Mouse (Mus musculus) monocyte, adult 5-6 weeks (primary cell): Measurements from ENCODE around the gene Plin5. TPM values are rescaled to one million over a fixed set of nuclear protein-coding genes. Genes with fewer than 3 reads are reported as not detected.
"Not testable (repeated sequence)": the region's sequence is repeated elsewhere in the genome, so short reads cannot be mapped to it uniquely, and the experiment has no call there.

ENCODE experiments used
- ATAC-seq: fragments of 153-309, 156-312 bp; replicated peaks from 2 replicates; pipeline ENCODE4 v1.8.0; 2017; ENCODE audit warnings: mild to moderate bottlenecking; ENCODE audit not compliant: low TSS enrichment, insufficient number of reproducible peaks, severe bottlenecking, poor library complexity, low FRiP score
- total RNA-seq: library from RNA; stranded (forward); fragments of 200-1000, 200-491, 200-594 nt; gene quantifications from 3 replicates; pipeline ENCODE4 v1.2.3, GENCODE M21; 2017

Gene Plin5
- total RNA-seq, 1 experiment from 2014 or later, result not detected

DNA sequence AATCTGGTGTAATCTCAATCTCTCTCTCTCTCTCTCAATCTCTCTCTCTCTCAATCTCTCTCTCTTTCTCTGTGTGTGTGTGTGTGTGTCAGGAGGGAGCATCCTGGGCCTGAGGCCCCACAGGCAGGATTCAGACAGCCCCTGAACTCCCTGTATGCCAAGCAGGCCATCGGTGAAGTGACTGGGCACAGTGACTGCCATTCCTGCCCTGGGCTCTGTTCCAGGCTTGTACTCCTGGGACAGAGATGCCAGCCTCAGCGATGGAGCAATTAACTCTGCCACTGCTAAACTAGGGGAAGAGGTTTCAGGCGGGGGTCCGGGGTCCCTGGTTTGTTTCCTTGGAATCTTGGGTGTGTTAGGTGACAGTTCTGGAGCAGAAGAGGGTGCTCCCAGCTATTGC is 6.8 kb downstream of the Plin5 start:
- ATAC-seq, result no peak

DNA sequence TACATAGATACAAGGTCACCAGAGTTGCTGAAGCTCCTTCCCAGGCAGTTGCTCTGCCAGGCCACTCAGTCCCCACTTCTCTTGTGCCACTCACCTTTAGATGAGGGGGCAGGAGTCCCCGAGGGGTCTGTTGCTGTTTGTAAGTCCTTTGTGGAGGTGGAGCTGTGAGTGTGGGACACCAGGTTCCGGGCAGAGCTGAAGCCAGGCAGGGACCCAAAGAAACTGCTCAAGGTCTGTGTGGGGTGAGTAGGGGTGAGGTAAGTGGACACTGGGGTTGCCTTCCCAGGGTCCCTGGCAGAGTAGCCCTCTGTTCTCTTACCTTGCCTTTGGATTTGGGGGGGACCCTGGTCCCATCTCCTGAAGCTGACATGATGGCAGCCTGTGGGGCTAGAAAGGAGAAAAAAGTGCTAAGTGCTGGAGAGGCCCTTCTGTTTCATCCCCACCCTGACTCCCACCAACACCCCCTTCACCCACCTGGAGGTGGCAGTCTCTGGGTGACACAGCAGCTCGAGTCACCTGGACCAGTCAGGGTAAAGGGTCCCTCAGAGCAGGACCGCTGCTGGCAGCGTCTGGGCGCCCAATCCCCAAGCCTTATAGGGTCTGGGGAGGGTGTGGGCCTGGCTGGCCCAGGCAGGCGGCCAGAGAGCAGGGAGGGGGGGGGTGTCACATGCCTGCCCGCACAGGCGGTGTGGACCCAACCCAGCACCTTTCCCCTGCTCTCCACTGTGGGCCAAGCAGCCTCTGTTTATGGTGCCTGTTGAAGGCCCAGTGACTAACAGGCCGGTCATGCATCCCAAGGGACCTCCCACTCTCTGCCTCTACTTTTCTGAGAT is 8.0 kb downstream of the Plin5 start, which contains the start of gene Plin4:
Gene Plin4 (minus strand): TSS at position 585 of the 833 bp plus-strand sequence.
- no peak for ATAC-seq

DNA sequence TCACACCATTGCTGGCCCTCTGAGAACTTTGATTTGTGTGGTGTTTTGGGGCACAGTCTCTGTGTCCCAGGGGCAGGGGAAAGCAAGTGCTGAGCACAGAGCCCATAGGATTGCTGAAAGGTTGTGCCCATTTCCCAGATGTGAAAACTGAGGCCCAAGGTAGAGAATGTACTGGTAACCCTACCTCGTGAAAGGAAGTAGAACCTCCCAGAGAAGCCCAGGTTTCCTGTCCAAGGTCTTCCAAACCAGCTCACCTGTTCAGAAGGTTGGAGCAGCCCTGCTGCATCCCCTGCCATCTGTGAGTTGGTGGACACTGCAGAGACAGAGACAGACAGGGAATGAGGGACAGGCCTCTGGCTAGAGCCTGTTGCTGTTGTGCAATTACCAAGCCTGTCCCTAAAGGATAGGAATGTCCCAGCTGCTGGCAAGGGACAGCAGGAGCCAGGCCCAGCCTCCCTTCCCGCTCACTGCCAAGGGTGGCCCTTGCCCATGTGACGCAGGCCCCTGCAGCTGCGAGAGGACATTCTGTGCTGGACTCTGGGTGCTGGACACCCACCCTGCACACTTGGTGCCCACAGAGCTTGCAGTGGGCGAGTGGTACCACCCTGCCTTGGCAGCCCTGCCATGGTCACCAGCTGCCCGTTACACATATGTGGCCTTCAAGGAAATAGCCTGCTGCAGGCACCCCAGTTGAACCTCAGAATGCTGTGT is 8.9 kb downstream of the Plin5 start:
- ATAC-seq, result no peak

DNA sequence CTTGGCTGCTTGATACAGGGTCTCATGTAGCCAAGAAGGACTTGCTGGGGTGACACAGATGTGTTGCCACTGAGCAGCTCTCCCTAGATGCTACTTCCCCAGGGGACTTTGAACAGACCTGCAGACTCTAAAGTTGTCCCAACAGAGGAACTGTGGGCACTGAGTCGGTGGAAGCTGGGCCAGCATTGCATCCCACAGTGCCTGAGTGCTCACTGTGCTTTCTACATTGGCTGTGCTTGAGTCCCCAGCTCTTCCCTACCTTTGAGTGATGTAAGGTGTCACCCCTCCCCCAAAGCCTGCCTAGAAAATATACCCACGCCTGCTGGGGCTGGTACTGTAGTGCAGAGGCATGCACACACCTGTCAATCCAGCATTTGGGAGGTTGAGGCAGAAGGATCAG is 9.7 kb downstream of the Plin5 start:
- ATAC-seq, result no peak

DNA sequence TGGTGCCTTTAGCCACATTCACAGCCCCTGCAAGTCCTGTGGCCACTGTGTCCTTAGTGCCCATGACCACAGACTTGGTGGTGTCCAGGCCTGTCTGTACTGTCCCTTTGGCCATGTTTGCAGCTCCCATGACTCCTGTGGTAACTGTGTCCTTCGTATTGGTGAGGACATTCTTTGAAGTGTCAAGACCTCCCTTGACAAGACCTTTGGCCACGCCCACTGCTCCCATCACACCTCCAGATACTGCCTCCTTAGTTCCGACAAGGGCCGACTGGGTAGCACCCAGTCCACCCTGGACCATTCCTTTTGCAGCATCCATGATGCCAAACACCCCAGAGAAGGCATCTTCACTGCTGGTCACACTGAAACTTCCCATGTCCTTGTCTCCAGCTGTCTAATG is 10.4 kb downstream of the Plin5 start:
- ATAC-seq, result no peak

DNA sequence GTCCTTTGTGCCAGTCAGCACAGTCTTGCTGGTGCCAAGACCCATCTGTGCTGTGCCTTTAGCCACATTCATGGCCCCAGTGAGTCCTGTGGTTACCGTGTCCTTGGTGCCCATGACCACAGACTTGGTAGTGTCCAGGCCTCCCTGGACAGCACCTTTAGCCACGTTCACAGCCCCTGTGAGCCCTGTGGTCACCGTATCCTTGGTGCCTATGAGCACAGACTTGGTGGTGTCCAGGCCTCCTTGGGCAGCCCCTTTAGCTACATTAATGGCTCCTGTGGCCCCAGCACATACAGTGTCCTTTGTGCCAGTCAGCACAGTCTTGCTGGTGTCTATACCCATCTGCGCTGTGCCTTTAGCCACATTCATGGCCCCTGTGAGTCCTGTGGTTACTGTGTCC is 11.0 kb downstream of the Plin5 start:
- ATAC-seq, result not testable (repeated sequence)

DNA sequence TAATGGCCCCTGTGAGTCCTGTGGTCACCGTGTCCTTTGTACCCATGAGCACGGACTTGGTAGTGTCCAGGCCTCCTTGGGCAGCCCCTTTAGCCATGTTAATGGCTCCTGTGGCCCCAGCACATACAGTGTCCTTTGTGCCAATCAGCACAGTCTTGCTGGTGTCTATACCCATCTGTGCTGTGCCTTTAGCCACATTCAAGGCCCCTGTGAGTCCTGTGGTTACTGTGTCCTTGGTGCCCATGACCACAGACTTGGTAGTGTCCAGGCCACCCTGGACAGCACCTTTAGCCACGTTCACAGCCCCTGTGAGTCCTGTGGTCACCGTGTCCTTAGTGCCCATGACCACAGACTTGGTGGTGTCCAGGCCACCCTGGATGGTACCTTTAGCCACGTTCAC is 12.6 kb downstream of the Plin5 start:
- ATAC-seq, result not testable (repeated sequence)

DNA sequence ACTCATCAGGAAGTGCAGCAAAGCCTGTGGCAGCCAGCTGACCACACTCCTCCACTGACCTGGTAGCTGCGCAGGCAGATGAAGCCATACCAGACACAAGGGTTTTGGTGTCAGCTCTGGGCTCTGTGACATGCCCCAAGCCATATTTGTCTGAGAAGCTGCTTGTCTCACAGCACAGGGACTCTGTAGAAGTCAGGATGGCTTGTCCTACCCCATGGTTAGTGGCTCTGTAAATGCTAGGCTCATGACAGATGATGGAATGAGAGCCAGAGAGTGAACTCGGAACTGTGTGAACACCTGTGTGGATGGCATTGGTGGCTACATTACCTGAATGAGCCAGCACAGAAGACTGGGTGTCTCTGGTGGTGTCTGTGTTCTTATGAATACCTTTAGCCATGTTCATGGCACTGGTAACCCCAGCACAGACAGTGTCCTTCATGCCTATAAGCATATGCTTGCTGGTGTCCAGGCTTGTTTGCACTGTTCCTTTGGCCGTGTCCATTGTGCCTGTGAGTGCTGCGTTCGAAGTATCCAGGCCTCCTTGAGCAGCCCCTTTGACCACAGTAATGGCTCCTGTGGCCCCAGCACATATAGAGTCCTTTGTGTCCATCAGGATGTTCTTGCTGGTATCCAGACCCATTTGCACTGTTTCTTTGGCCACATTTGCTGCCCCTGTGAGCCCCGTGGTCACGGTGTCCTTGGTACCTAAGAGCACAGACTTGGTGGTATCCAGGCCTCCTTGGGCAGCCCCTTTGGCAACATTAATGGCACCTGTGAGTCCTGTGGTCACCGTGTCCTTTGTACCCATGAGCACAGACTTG is 13.7 kb downstream of the Plin5 start:
- no peak for ATAC-seq

DNA sequence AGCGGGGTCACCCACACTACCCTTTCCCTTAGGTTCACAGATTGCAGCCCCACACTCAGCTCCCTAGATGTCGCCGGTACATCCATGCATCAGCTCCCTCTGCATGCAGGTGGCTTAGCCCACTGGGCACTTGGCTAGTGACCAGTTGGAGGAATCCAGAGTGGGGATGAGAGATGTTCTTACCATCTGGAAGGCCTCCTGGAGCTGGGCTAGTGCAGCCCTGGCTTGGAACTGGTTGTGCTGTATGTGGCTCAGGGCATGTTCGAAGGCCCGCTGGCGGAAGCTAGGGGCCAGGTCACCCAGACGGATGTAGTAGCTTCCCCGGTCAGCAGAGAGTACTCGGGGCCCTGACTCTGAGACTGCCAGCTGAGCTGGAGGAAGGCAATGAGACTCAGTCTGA is 14.5 kb downstream of the Plin5 start:
- no peak for ATAC-seq

DNA sequence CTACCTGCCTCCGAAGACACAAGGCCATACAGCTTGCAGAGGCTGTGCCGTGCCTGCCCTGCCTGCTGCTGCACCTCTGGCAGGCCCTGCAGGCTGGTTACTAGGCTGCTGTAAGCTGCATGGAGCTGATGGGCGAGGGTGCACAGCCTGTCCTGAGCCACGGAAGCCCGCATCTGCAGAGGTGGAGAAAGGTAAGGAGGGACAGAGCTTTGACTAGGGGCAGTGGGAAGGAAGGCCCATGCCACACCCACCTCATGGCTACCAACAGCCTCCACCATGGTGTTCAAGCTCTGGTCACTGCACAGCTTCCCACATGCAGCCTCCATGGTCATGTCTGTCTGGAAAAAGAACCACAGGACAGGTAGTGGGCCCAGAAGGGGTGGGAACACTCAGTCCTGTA is 15.2 kb downstream of the Plin5 start:
- ATAC-seq, result no peak

DNA sequence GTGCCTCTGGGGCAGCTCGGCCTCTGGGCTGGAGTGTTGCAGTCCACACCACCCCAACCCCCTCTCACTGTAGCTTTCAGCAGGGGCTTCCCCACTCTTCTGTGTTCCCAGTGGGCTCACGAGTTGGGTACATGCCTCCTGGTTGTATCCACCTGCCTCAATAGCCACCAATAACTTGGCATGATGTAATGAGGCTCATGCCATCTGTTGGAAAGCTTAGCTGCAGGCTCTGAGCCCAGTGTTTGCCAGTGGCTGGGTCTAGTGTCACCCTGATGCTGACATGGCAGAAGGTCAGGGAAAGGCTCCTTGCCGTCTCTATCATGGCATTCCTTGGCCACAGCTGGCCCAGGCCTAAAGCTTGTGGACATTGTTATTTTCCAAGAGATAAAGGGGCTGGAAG is 16.6 kb downstream of the Plin5 start:
- no peak for ATAC-seq

DNA sequence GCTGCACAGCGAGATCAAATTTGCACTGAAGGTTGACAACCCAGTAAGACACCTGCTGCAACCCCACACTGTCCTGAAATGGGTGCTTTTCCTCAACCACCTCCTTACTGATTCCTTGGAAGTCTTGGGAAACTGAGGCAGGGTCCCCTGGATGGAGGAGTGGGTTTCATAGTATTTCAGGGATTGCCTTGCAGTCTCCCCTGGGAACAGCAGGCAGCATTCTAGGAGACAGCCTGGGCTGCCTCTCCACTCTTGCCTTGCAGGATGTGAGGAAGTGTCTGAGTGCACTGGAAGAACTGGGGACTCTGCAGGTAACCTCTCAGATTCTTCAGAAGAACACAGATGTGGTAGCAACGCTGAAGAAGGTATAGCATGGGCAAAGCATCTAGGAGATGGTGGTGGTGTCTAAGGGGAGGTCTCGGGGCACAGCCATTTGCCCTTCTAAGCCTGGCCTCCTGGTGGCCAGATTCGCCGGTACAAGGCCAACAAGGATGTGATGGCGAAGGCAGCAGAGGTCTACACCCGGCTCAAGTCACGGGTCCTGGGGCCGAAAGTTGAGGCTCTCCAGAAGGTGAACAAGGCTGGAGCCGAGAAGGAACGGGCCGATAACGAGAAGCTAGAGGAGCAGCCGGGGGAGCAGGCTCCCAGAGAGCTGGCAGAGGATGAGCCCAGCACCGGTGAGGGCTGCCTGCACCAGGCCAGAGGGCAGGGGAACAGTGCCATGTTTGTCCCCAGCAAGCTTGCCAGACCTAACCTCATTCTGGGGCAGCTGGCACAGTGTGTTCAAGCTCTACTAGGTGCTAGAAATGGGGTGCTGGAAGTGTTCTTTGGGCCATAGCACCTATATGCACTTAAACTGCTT is 18.5 kb downstream of the Plin5 start:
- ATAC-seq, result no peak

DNA sequence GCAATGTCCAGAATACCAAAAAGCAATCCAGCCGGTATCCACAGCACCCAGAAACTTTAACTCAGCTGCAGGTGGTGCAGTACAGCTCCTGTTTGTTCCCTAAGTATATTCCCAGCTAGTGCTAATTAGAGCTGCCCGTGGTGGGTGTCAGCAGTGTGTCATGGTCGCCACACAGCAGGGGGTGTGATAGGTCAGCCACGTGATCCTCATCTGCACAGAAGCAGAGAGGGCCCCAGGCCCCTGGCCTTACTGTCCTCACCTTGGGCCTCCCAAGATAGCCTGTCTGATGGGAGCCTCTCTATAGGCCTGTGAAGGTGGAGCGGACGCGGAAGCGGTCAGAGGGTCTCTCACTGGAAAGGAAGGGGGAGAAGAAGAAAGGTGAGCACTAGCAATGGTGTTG is 19.2 kb downstream of the Plin5 start:
- no peak for ATAC-seq

DNA sequence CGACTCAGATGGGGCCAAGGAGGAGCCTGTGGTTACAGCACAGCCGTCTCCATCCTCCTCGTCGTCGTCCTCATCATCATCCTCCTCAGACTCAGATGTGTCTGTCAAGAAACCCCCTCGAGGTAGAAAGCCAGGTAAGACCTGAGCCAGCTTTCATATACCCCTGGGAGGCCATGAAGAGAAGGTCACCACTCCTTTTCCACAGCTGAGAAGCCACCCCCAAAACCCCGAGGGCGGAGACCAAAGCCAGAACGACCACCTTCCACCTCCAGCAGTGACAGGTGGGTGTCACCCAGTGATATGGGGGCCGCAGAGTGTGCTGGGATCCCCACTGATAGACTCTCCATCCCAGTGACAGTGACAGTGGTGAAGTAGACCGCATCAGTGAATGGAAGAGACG is 20.5 kb downstream of the Plin5 start:
- ATAC-seq, result no peak

DNA sequence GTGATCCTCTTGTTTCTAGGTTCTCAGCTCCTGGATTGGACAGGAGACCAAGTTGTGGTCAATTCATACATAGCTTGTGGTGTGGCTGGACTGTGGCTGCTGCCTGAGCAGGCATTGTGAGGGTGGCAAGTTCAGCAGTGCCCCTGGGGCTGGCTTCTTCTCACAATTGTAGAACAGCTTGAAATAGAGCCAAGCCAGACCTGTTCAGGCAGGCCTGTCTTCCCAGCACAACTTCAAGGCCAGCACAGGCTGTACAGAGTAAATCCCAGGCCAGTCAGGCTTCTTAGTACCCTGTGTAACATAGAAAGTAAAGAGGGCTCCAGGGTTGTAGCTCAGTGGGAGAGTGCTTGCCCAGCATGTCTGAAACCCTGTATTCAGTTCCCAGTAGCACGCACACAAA is 24.6 kb downstream of the Plin5 start:
- ATAC-seq, result no peak

DNA sequence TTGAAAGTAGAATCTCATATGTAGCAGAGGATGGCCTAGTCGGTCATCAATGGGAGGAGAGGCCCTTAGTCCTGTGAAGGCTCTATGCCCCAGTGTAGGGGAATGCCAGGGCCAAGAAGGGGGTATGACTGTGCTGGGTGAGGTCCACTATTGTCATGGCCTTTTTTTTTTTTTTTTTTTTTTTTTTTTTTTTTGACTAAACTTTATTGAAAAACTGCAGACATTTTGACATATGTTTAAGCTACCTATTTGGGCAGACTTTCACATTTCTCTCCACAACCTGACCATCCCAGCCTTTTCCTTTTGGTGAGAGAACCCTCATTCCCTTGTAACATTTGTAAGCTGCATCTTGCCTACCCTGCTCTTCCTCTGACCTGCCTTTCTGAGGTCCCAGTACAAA is 25.1 kb downstream of the Plin5 start:
- ATAC-seq, result no peak

DNA sequence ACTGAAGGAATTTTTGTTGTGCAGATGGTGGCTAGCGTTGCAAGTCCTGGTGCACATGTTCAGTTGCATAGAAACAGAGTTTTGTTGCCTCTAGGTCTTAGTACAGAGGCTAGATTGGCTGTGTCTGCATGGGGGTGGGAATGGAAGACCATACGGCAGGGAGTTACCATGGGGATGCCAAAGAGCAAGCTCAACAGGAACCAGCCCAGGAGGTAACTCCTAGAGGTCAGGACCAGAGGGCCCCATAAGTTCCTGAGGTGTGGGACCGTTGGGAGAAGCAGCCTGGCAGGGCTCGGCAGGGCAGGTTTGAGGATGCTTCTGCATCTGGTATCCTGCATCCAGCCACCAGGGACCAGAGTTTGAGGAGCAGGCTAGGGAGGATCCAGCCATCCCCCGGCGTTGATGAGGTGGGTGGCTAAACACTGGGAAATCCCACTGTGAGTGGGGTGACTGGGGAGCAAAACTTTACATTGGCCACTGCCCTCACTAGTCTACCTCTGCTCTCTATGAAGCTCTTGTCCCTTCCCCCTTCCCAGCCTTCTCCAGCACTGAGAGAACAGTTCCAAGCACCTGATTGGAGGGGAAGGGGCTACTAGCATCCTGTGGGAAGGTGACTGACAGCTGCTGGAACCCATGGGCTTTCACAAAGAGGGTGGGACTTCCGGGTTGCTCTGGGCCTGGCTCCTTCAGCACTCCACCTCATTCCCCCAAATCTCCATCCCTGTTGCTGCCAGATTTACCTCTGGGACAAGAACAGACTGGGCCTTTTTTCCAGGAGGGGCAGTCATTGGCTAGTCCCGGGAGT is 36.4 kb downstream of the Plin5 start:
- ATAC-seq, result no peak

DNA sequence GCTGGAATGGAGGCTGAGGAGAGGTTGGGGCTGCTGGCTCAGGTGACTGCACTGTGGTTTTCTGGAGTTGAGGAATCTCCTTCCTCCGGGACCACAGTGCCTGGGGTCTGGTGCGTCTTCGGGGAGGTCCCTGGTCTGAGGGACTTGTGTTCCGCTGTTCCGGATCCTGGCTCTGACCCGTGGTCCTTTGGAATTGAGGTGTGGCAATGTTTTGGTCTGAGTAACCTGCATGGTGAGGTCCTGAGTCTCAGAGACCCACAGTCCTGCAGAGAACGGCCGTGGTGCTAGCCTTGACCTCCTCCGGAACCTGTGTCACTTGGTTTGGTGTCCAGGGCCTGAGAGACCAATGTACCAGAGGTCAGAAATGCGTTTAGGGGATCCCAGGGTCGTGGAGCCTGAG is 37.5 kb downstream of the Plin5 start:
- ATAC-seq, result no peak
